Mouse (Mus musculus): ENCODE results near the gene Meis1.

- TF ChIP-seq CTCF (IDR thresholded peaks at IDR 0.05; ENCODE audit: extremely low read depth, insufficient read depth, insufficient read length, insufficient replicate concordance): no peak
- no peak for TF ChIP-seq POLR2A (IDR thresholded peaks at IDR 0.05; ENCODE audit: low read depth, low read length)
Observed at GRCm38 (mm10) chr11:18882747-18883506, 135.9 kb downstream of the Meis1 start.
